Mouse (Mus musculus) forebrain, embryonic 14.5 days (tissue): ENCODE results near the gene Birc7. TPM values are rescaled to one million over a fixed set of nuclear protein-coding genes. Genes with fewer than 3 reads are reported as not detected.

ENCODE experiments used
- ATAC-seq: fragments of 200-750 bp; cut with Nextera tagmentation; 2 replicates; pipeline ENCODE4 v1.8.0; 2017; ENCODE audit warnings: mild to moderate bottlenecking, moderate library complexity
- DNase-seq: peaks from one replicate; pipeline ENCODE4 v3.0.0-alpha.2; 2015; ENCODE audit warnings: low spot score
- H3K27ac ChIP-seq: fragments of 300-500 bp; sonication (generic); 2 replicates; pipeline ENCODE4 v1.5.1; 2014; ENCODE audit warnings: low read depth, mild to moderate bottlenecking, control low read depth, low read length, moderate library complexity
- H3K27me3 ChIP-seq: fragments of 300-500 bp; sonication (generic); replicated peaks from 2 replicates; pipeline ENCODE4 v1.6.1; 2014; ENCODE audit warnings: low read length, control low read depth, mixed read lengths; ENCODE audit not compliant: control insufficient read depth, insufficient read depth
- H3K36me3 ChIP-seq: fragments of 300-500 bp; sonication (generic); 2 replicates; pipeline ENCODE4 v1.6.1; 2014; ENCODE audit warnings: low read length, control low read depth; ENCODE audit not compliant: control insufficient read depth, insufficient read depth
- H3K4me1 ChIP-seq: fragments of 300-500 bp; sonication (generic); 2 replicates; pipeline ENCODE4 v1.6.1; 2014; ENCODE audit warnings: antibody characterized with exemption, low read length, control low read depth; ENCODE audit not compliant: control insufficient read depth, insufficient read depth
- H3K4me2 ChIP-seq: fragments of 300-500 bp; sonication (generic); 2 replicates; pipeline ENCODE4 v1.6.1; 2014; ENCODE audit warnings: mild to moderate bottlenecking, control low read depth, low read length
- H3K4me3 ChIP-seq: fragments of 300-500 bp; sonication (generic); 2 replicates; pipeline ENCODE4 v1.5.1; 2014; ENCODE audit warnings: low read depth, low read length, control low read depth
- H3K9ac ChIP-seq: fragments of 300-500 bp; sonication (generic); 2 replicates; pipeline ENCODE4 v1.6.1; 2014; ENCODE audit warnings: mild to moderate bottlenecking, low read length, control low read depth, moderate library complexity
- H3K9me3 ChIP-seq: fragments of 300-500 bp; sonication (generic); replicated peaks from 2 replicates; pipeline ENCODE4 v1.6.1; 2016; ENCODE audit warnings: low read length, control low read depth, mixed read lengths; ENCODE audit not compliant: control insufficient read depth
- WGBS: fragments of 180-500 bp; shearing (Covaris S2); extraction: QIAGEN DNeasy Blood & Tissue Kit; methylation state at CpG from one replicate; pipeline ENCODE4 v1.1.7; 2014; 5-methylcytosine and 5-hydroxymethylcytosine counted together
- microRNA-seq: library from miRNA; unstranded; fragments of <30 nt; microRNA quantifications from one replicate; pipeline ENCODE4, GENCODE M21; 2016
- polyA plus RNA-seq: library from polyadenylated mRNA; unstranded; fragments of >200 nt; fragmentation: Nextera tagmentation; extraction: Ambion mirVana; gene quantifications from 2 replicates; pipeline ENCODE4 v1.2.1, GENCODE M21; 2014

Birc7 gene
- polyA plus RNA-seq, 1 experiment from 2014 or later, result not detected

GRCm38 (mm10) chr2:180967010-180967763, 38.4 kb downstream of the Birc7 start, which contains the start of gene Arfgap1:
Arfgap1 (plus strand) TSS chr2:180967225.
- peak within 1 kb of the TSS; percentile 89 for H3K4me3 ChIP-seq
- under 1% methylated on average over 57 of the region's 57 CpGs for WGBS
- H3K4me1 ChIP-seq, result peaks cover 9% of the 10 kb centered on the region; the same call in 1 of the 2 replicates
- peaks cover 26% of the 10 kb centered on the region for H3K36me3 ChIP-seq
- H3K4me2 ChIP-seq, result peak within 1 kb of the TSS; percentile 97
- H3K9ac ChIP-seq, result peak within 1 kb of the TSS; percentile 97
- H3K27me3 ChIP-seq, result no peaks in the 10 kb centered on the region
- H3K9me3 ChIP-seq, result no peaks in the 10 kb centered on the region
- DNase-seq (peak; percentile 96), ATAC-seq (peak; percentile 93)
- peak within 1 kb of the TSS; percentile 78 for H3K27ac ChIP-seq

GRCm38 (mm10) chr2:180981133-180981532, 52.3 kb downstream of the Birc7 start:
- no peak overlapping the region for H3K4me2 ChIP-seq
- H3K27ac ChIP-seq, result no peak overlapping the region
- no peaks in the 10 kb centered on the region for H3K27me3 ChIP-seq
- H3K4me3 ChIP-seq, result no peak overlapping the region
- 91% methylated on average over 6 of the region's 6 CpGs for WGBS
- H3K9ac ChIP-seq, result no peak overlapping the region
- ATAC-seq (no peak), DNase-seq (no peak)
- peaks cover 76% of the 10 kb centered on the region for H3K36me3 ChIP-seq
- H3K4me1 ChIP-seq, result no peaks in the 10 kb centered on the region
- H3K9me3 ChIP-seq, result no peaks in the 10 kb centered on the region

Small RNA genes lying within 50 kb of the gene (microRNA-seq; reads per million reads assigned to microRNA genes)
- gene Mir124a-3, result 1.1 reads per million

Other genes with a start within 250 kb of the Birc7 start
- 21.0 and 30.8 TPM in 2 replicates for gene Dido1, start 219.0 kb upstream of the Birc7 start, polyA plus RNA-seq
- 56.3 and 60.4 TPM in 2 replicates for gene Gid8, start 218.9 kb upstream of the Birc7 start, polyA plus RNA-seq
- 0.25 TPM in 1 of 2 replicates, not detected in the other for gene Slc17a9, start 203.8 kb upstream of the Birc7 start, polyA plus RNA-seq
- 0.85 and 1.1 TPM in 2 replicates for gene Bhlhe23, start 152.1 kb upstream of the Birc7 start, polyA plus RNA-seq
- gene Ythdf1, start 8.1 kb upstream of the Birc7 start, polyA plus RNA-seq, result 24.5 and 36.8 TPM in 2 replicates
- 57.3 and 60.7 TPM in 2 replicates for gene Nkain4, start 25.7 kb downstream of the Birc7 start, polyA plus RNA-seq
- 71.7 and 85.4 TPM in 2 replicates for gene Arfgap1, start 38.2 kb downstream of the Birc7 start, polyA plus RNA-seq
- gene Col20a1, start 57.5 kb downstream of the Birc7 start, polyA plus RNA-seq, result 0.07 and 0.10 TPM in 2 replicates
- gene Chrna4, start 114.5 kb downstream of the Birc7 start, polyA plus RNA-seq, result 13.1 and 14.3 TPM in 2 replicates
- 22.8 and 31.2 TPM in 2 replicates for gene Kcnq2, start 206.3 kb downstream of the Birc7 start, polyA plus RNA-seq
- 5.1 and 5.9 TPM in 2 replicates for gene Eef1a2, start 228.0 kb downstream of the Birc7 start, polyA plus RNA-seq